Mouse (Mus musculus): ENCODE data around the gene Zdhhc3. TPM values are rescaled to one million over a fixed set of nuclear protein-coding genes. Genes with fewer than 3 reads are reported as not detected.
A peak's percentile ranks its signal among the peaks of the same experiment; 100 is the strongest.

Zdhhc3 gene
- total RNA-seq, 2 experiments from 2014 or later: 71.2 to 72.7 TPM

- DNase-seq (ENCODE audit: low spot score in 2 of 2): peak; percentile 23 to 26
Observed at GRCm38 (mm10) chr9:123021636-123022379, 91.2 kb downstream of the Zdhhc3 start.

- DNase-seq (ENCODE audit: low spot score in 2 of 2): peak; percentile 87 to 88
Observed at GRCm38 (mm10) chr9:123020995-123021631, 91.9 kb downstream of the Zdhhc3 start, which contains the start of gene Tmem42. TSS of gene Tmem42 (plus strand) at chr9:123021326.

Other genes starting within 250 kb of the Zdhhc3 start
- 100 to 1,000 TPM; 155 to 177 TPM for gene Zfp445, start 247.2 kb downstream of the Zdhhc3 start, total RNA-seq (2021)
- 1 to 10 TPM; 5.3 to 6.8 TPM for gene Zkscan7, start 227.5 kb downstream of the Zdhhc3 start, total RNA-seq (2021)
- 1 to 10 TPM; 6.8 to 9.1 TPM for gene Zfp105, start 190.1 kb downstream of the Zdhhc3 start, total RNA-seq (2021)
- 10 to 100 TPM; 20.0 to 21.8 TPM for gene 1110059G10Rik, start 162.2 kb downstream of the Zdhhc3 start, total RNA-seq (2021)
- gene Kif15, start 162.2 kb downstream of the Zdhhc3 start, total RNA-seq (2021): 1 to 10 TPM; 1.6 to 2.6 TPM
- 10 to 100 TPM; 27.3 to 36.0 TPM for gene Tmem42, start 91.9 kb downstream of the Zdhhc3 start, total RNA-seq (2021)
- gene Tgm4, start 78.5 kb downstream of the Zdhhc3 start, total RNA-seq (2021): 1 to 10 TPM; 1.2 to 1.7 TPM
- 10 to 100 TPM; 35.8 to 38.0 TPM for gene Exosc7, start within 50 bp of the Zdhhc3 start, total RNA-seq (2021)
- gene Clec3b, start 37.7 kb upstream of the Zdhhc3 start, total RNA-seq (2021): 1 to 10 TPM; 4.1 to 6.7 TPM
- not detected for gene Cdcp1, start 102.8 kb upstream of the Zdhhc3 start, total RNA-seq (2021)
- 10 to 100 TPM; 43.5 to 46.6 TPM for gene Tmem158, start 147.6 kb upstream of the Zdhhc3 start, total RNA-seq (2021)

All from layer of hippocampus, postnatal 14 days (tissue).